Mouse (Mus musculus) kidney, adult 11 months (tissue): ENCODE measurements around the gene Olfr358.

Experiments
- DNase-seq: peaks from one replicate; pipeline ENCODE4 v3.0.0; 2022

The Olfr358 gene

DNA sequence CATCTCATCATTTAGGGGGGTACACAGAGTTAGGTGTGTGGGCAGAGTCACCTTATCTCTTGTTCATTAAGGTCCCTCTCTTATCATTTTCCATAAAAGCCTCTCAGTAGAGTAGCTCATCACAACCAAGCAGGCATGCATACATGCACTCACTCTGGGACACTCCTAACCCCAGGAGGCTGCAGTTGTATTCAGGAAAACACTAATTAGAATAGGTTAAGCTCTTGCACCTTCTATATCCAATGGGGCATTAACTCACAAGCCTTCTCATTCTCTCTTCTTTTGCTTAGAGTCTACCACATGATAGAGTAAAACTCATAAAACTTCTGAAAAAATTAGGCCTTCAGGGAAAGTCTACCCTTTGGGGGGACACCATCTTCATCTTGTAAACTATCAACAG lies at the start of gene Olfr358:
Gene Olfr358 (minus strand): TSS at position 101 of the 400 bp plus-strand sequence.
- DNase-seq: no peak

DNA sequence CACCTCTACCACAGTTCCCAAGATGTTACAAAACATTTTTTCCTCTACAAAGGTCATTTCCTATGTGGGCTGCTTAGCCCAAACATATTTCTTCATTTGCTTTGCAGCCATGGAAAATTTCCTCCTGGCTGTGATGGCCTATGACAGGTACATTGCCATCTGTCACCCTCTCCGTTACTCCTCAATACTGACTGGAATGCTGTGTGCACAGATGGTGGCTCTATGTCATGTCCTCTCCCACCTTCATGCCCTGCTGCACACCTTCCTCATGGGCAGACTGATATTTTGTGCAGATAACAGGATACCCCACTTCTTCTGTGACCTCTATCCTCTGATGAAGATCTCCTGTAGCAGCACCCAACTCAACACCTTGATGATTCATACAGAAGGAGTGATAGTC lies 12.1 kb downstream of the Olfr358 start:
- no peak for DNase-seq

DNA sequence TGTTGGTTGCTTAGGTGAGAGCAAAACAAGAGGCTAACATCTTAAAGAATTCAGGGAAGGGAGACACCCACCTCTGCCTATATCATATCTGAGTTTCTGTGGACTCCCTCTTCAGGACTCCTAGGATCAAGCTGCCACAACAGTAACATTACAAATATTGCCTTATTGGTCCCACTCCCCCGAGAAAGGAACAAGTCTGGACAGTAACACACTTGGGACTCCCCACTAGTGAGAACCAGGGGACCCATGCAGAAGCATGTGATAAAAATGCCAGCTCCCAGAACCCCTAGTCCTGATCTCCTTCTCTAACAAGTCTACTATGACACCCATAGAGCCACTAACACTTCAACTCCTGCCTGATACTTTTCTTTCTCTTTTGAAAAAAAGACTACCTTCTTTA lies 15.6 kb downstream of the Olfr358 start, which contains the start of gene Olfr357:
Gene Olfr357 (plus strand): TSS at position 301 of the 400 bp plus-strand sequence.
- DNase-seq: no peak
